Mouse (Mus musculus): ENCODE results near the gene Gm45902.

Gm45902 gene

DNA sequence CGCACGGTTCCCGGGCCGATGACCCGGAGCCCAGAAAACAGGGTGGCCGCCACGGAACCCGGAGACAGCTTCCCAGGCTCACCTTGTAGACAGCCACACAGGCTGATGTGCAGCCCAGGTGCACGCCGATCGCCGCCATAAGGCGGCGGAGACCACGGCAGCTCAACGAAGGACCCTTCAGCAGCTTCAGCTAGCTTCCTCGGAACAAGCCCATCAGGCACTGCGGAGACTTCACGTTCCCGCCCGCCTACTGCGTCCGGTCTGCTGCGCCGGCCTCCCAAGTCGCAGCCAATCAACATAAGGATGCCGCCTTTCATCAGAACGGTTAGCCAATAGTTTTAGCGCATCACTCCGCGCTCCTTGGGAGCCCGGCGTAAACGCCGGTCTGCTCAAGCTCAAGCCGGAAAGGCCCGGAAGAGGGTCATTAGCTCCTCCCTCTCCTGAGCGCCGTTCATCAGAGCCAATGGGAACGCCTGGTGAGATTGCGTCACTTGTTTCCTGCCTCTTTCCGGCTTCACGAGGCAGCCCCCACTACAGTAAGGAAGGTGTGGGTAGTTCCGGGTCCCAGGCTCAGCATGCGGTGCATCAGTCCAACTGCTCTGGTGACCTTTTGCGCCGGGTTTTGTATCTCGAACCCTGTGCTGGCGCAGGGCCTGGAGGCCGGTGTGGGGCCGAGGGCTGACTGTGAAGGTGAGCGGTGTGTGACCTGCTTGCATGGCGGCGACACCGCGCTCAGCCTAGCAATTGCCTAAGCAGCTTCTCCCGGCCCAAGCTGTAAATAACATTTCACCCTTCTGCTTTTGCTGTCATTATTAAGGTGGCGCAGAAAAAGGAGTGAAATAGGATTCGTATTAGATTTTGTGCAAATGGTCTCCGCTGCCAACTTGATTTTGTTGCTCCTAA lies at the start of gene Gm45902, which contains the start of the genes Hspa14 and Cdnf:
Gene Gm45902, minus strand, starts transcription at position 239 of the 903 bp plus-strand sequence.
Gene Hspa14, minus strand, starts transcription at position 263 of the 903 bp plus-strand sequence.
Gene Cdnf, plus strand, starts transcription at position 479 of the 903 bp plus-strand sequence.
- peak; percentile 99 for DNase-seq (ENCODE audit: low read depth, low spot score)

- DNase-seq (ENCODE audit: low read depth, low spot score), result no peak
These were observed 34.0 kb upstream of the Gm45902 start for GRCm38 (mm10) chr2:3546588-3546987.

DNA sequence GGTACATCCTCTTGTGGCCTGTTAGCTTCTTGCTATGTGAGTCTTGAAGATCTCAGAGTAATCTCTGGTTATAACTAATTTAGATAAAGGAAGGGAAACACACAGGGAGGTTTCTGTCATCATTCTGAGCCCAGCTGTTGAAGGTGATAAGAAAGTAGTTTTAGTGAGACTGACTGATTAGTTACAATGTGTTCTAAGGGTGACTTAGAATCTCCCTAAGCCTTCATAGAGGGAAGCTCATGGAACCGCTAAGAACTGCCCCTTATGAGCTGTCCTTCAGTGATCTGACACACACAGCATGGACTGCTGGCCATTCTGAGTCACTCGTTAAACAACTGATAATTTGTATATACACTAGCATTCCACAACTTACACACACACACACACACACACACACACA lies 33.5 kb upstream of the Gm45902 start:
- DNase-seq (ENCODE audit: low read depth, low spot score), result no peak

DNA sequence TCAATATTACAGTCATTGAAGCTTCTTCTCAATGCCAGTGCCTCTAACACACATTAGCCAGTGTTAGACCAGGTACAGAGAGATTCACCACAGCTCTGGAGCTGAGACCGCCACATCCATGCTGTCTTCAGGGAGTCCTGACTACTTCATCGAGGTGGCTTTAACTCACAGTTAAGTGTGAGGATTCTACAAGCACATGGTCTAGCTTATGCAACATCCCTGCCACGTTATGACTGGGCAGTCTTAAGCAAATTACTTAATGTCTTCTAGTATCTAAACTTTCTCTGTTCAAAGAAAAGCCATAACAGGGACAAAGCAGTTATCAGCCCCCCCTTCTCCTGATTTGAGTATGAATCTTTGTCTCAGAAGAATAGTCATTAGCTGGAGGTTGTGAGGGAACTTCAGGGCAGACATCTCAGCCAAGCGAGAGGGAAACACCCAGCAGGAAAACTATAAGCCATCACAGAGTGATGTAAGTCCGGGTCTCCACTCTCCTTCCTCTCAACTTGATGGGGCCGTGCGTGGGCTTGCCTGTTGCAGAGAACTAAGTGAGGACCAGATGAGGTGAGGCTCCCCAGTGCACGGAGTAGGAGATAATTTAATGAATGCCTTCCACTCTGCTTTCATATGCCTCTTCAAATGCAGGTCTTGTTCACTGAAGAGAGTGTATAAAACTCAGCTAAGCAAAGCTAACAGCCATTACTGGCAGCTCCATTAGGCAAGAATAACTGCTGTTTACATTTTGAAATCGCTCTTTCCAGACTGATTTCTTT lies 28.9 kb upstream of the Gm45902 start:
- DNase-seq (ENCODE audit: low read depth, low spot score), result no peak

DNA sequence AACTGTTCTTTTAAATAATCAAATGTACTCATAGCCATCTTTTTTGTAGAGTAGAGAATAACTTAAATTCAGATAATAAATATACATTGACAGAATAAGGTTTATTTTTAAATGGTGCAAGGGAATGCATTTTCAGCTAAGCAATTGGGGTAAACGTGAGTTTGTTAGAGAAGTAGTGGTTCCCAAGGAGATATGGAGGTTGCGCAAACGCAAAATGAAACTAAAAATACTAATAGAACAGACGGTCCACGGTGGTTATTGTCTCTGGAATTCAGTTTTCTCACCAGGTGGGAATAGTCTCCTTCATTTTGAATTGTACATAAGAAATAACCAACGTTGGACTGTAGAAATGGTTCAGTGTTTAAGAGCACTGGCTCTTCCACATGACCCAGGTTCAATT lies 13.7 kb upstream of the Gm45902 start:
- DNase-seq (ENCODE audit: low read depth, low spot score), result no peak

GRCm38 (mm10) chr2:3522558-3522957 lies 10.0 kb upstream of the Gm45902 start:
- DNase-seq (ENCODE audit: low read depth, low spot score), result no peak

- no peak for DNase-seq (ENCODE audit: low read depth, low spot score)
These were observed 514 bp downstream of the Gm45902 start for GRCm38 (mm10) chr2:3512076-3512475.

DNA sequence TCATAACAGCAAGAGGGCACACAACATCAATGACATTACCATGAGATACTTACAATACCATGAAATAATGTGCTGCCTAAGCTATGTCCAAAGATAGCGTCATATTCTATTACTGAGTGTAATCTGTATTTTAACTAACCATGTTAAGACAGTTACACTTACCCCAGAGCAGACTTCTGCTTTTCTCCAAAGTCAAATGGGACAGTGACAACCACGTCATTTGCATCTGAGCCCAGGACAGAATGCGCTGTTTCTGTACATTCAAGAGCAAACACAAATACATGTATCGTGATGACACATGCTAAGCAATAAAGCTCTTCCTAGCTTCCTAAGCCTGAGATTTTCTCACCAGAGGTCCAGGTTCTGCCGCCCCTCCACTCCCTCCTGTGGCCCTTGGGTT lies 11.7 kb downstream of the Gm45902 start:
- DNase-seq (ENCODE audit: low read depth, low spot score), result no peak

- DNase-seq (ENCODE audit: low read depth, low spot score), result no peak
These were observed 13.0 kb downstream of the Gm45902 start for GRCm38 (mm10) chr2:3499543-3499942.

- no peak for DNase-seq (ENCODE audit: low read depth, low spot score)
These were observed 18.7 kb downstream of the Gm45902 start for GRCm38 (mm10) chr2:3493833-3494409.

DNA sequence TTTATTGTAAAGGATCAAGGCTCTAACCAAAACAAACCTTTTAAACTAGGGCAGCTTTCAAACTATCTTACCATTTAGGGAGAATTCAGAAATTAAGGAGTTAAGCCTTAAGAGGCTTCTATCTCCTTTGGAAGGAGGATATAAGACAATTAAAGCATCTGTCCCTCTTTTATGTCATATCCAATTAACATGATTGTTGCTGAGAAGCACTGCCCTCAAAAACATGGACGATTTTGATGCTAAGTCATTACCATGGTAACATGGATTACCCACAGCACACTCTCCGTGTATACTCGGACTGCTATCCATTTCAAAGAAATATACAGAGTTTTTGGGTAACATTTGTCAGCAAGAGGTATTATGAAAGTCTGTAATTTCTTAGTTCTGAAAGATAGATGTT lies 22.8 kb downstream of the Gm45902 start:
- DNase-seq (ENCODE audit: low read depth, low spot score), result no peak

- DNase-seq (ENCODE audit: low read depth, low spot score), result no peak
These were observed 32.4 kb downstream of the Gm45902 start for GRCm38 (mm10) chr2:3480239-3480638.

- no peak for DNase-seq (ENCODE audit: low read depth, low spot score)
These were observed 36.8 kb downstream of the Gm45902 start for GRCm38 (mm10) chr2:3475746-3476251.

DNA sequence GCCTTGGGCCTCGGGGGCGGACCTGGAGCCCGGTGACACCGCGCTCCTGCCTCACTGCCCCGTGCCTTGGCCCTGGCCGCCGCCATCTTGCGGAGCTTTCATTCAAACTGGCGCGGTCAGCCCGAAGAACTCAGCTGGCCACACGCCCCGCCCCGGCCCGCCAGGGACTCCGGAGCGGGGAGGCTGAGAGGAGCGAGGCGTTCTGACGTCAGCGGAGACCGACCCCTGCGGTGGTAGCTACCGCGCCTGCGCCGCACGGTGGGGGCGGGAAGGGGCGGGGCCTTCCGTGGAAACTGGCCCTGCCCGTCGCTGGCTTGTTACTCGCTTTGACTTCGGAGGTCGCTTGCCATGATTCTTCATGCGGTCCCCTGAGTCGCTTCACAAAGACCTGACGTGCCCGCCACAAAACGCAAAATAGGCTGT lies 37.7 kb downstream of the Gm45902 start, which contains the start of gene Suv39h2:
Gene Suv39h2, minus strand, starts transcription at position 171 of the 423 bp plus-strand sequence.
- peak; percentile 80 for DNase-seq (ENCODE audit: low read depth, low spot score)

- peak; percentile 32 for DNase-seq (ENCODE audit: low read depth, low spot score)
These were observed 38.2 kb downstream of the Gm45902 start for GRCm38 (mm10) chr2:3474361-3474805.

DNA sequence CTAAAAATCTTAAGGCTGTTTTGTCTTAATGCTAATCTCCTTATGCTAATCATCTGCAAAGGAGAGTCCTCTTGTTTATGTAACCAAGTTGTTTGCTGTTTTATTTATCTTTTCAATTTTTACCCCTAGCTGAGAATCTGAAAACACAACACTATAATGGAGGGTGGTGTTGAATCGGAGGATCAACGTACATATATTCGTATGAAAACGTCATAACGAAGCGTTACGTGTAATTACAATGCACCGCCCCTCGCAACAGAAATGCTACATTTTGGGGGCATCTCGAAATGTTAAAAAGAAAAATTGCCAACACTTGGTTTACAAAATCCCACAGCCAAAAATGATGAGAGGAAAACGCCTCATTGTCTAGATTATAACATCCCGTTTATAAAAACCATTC lies 38.7 kb downstream of the Gm45902 start:
- DNase-seq (ENCODE audit: low read depth, low spot score), result no peak

GRCm38 (mm10) chr2:3456590-3456989 lies 56.0 kb downstream of the Gm45902 start:
- DNase-seq (ENCODE audit: low read depth, low spot score), result no peak
